In the genomic region with DNA sequence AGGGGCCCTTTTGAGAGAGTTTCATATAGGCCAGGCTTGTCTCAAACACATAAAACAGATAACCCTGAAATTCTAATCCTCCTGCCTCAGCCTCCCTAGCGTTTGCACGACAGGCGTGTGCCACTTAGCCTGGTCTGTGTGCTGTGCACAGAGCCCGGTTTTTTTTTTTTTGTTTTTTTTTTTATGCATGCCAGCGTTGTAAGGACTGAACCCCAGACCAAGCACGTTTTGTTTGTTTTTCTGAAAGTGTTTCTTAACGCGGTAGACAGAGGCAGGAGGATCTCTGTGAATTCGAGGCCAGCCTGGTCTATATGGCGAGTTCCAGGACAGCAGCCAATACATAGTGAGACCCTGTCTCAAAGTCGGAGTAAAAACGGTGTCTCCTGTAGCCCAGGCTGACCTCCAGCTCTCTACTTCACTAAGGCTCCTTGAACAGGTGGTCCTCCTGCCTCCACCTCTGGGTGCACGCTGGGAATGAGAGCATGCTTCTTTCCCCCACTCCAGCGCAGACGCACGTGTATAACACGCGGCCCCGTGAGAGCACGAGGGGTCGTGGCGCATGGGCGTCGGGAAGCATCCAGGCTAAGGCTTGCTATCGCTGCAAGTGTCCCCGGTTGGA, we compare ENCODE assay signal across 7 mouse cellular contexts. TPM values are rescaled to one million over a fixed set of nuclear protein-coding genes. Genes with fewer than 3 reads are reported as not detected.
DNase-seq lines count a peak whose midpoint lies in the region; ATAC-seq and TF ChIP-seq lines count a peak whose summit lies in the region.

A gene (minus strand): TSS at position 124 of the 619 bp plus-strand sequence.

- no peak for TF ChIP-seq POLR2A in testis, adult 2 months (IDR thresholded peaks at IDR 0.05; ENCODE audit: control insufficient read depth, low read depth, low read length)

- DNase-seq in testis, postnatal 10 days (ENCODE audit: low spot score) = no peak
- DNase-seq in left cerebral cortex, postnatal 25 days (ENCODE audit: low spot score in 2 of 2) = no peak
- DNase-seq in ovary, postnatal 36 days (ENCODE audit: low spot score) = no peak

- peak within 1 kb of the TSS; percentile 83 for H3K4me3 ChIP-seq in testis, adult 2 months (ENCODE audit: control insufficient read depth, low read depth, low read length)
- H3K4me3 ChIP-seq in embryonic facial prominence, embryonic 12.5 days = peak within 1 kb of the TSS; percentile 74
- peak within 1 kb of the TSS; percentile 64 to 94 for H3K4me3 ChIP-seq in heart, embryonic 14.5 days (ENCODE audit: control insufficient read depth in 1 of 2, insufficient read depth in 1 of 2, low read depth in 1 of 2, low read length in 2 of 2)
- peak within 1 kb of the TSS; percentile 82 for H3K4me3 ChIP-seq in neural tube, embryonic 12.5 days

- peak; percentile 1; the same call in 1 of the 2 replicates for ATAC-seq in embryonic facial prominence, embryonic 12.5 days (ENCODE audit: insufficient number of reproducible peaks, insufficient read depth, low FRiP score, low TSS enrichment)
- ATAC-seq in heart, embryonic 14.5 days (ENCODE audit: insufficient number of reproducible peaks, insufficient read depth, low FRiP score, low read depth) = no peak; the same call in 1 of the 2 replicates
- ATAC-seq in neural tube, embryonic 12.5 days (ENCODE audit: low FRiP score, low read depth) = no peak; the same call in 1 of the 2 replicates

- H3K36me3 ChIP-seq in testis, adult 2 months (ENCODE audit: control insufficient read depth, insufficient read depth, low read length) = no peaks in the 10 kb centered on the region
- H3K36me3 ChIP-seq in embryonic facial prominence, embryonic 12.5 days = 0 out of 2 replicates have a peak, but pooled peaks cover 5% of the 10 kb centered on the region
- no peaks in the 10 kb centered on the region for H3K36me3 ChIP-seq in heart, embryonic 14.5 days (ENCODE audit: control insufficient read depth, insufficient read depth, low read length)
- H3K36me3 ChIP-seq in neural tube, embryonic 12.5 days = no peaks in the 10 kb centered on the region

- H3K4me1 ChIP-seq in testis, adult 2 months (ENCODE audit: control insufficient read depth, insufficient read depth, low read length) = peaks cover 37% of the 10 kb centered on the region
- H3K4me1 ChIP-seq in embryonic facial prominence, embryonic 12.5 days = peaks cover 40% of the 10 kb centered on the region
- H3K4me1 ChIP-seq in heart, embryonic 14.5 days (ENCODE audit: control insufficient read depth in 2 of 2, insufficient read depth in 2 of 2, low read length in 2 of 2) = peaks cover 20 to 26% of the 10 kb centered on the region in 2 experiments; a peak in 3 of 4 replicates
- H3K4me1 ChIP-seq in neural tube, embryonic 12.5 days = peaks cover 70% of the 10 kb centered on the region

- H3K4me2 ChIP-seq in embryonic facial prominence, embryonic 12.5 days (replicated peaks) = peak within 1 kb of the TSS; percentile 87
- peak within 1 kb of the TSS; percentile 99 for H3K4me2 ChIP-seq in heart, embryonic 14.5 days (ENCODE audit: low read length)
- peak within 1 kb of the TSS; percentile 81 for H3K4me2 ChIP-seq in neural tube, embryonic 12.5 days (replicated peaks)

- no peak for TF ChIP-seq CTCF in testis, adult 2 months (IDR thresholded peaks at IDR 0.05; ENCODE audit: control insufficient read depth, insufficient read depth, insufficient replicate concordance, low read depth, low read length)

- H3K9me3 ChIP-seq in embryonic facial prominence, embryonic 12.5 days = no peaks in the 10 kb centered on the region
- no peaks in the 10 kb centered on the region for H3K9me3 ChIP-seq in heart, embryonic 14.5 days (ENCODE audit: control insufficient read depth, low read length)
- H3K9me3 ChIP-seq in neural tube, embryonic 12.5 days = no peaks in the 10 kb centered on the region

- intact Hi-C loops in left cerebral cortex, postnatal 25 days (cut with DNase I) = loop anchor here (1.0 kb wide), 1 partner anchor 15 kb away; a partner anchor contains a TSS

- 5% methylated on average over 26 of the region's 26 CpGs for WGBS in embryonic facial prominence, embryonic 12.5 days
- 4% methylated on average over 26 of the region's 26 CpGs for WGBS in heart, embryonic 14.5 days
- WGBS in neural tube, embryonic 12.5 days = 6% methylated on average over 26 of the region's 26 CpGs

- peak within 1 kb of the TSS; percentile 93 for H3K27ac ChIP-seq in testis, adult 2 months (ENCODE audit: control insufficient read depth, insufficient read depth, low read depth, low read length)
- H3K27ac ChIP-seq in embryonic facial prominence, embryonic 12.5 days = peak within 1 kb of the TSS; percentile 98
- peak within 1 kb of the TSS; percentile 94 to 98 for H3K27ac ChIP-seq in heart, embryonic 14.5 days (replicated peaks in 1 of 2; ENCODE audit: control insufficient read depth in 1 of 2, insufficient read depth in 1 of 2, low read depth in 2 of 2, low read length in 2 of 2)
- peak within 1 kb of the TSS; percentile 90 for H3K27ac ChIP-seq in neural tube, embryonic 12.5 days

- H3K9ac ChIP-seq in embryonic facial prominence, embryonic 12.5 days = peak within 1 kb of the TSS; percentile 85
- peak within 1 kb of the TSS; percentile 82 for H3K9ac ChIP-seq in heart, embryonic 14.5 days (ENCODE audit: low read length)
- peak within 1 kb of the TSS; percentile 84 for H3K9ac ChIP-seq in neural tube, embryonic 12.5 days

- no peaks in the 10 kb centered on the region for H3K27me3 ChIP-seq in testis, adult 2 months (ENCODE audit: control insufficient read depth, insufficient read depth, low read length)
- H3K27me3 ChIP-seq in embryonic facial prominence, embryonic 12.5 days = no peaks in the 10 kb centered on the region
- H3K27me3 ChIP-seq in heart, embryonic 14.5 days (ENCODE audit: control insufficient read depth, insufficient read depth, low read length) = no peaks in the 10 kb centered on the region
- no peaks in the 10 kb centered on the region for H3K27me3 ChIP-seq in neural tube, embryonic 12.5 days (replicated peaks)

RNA-seq across cellular contexts. Expression of the gene that starts here (rescaled TPM):
- 35.6 and 38.9 TPM in 2 replicates for polyA plus RNA-seq in testis, adult 2 months (2012; rRNA removed)
- polyA plus RNA-seq in embryonic facial prominence, embryonic 12.5 days (2016; fragmentation: Nextera tagmentation; extraction: Ambion mirVana) = 134 and 142 TPM in 2 replicates
- polyA plus RNA-seq in heart, embryonic 14.5 days (2014; fragmentation: Nextera tagmentation; extraction: Ambion mirVana) = 83.7 and 85.8 TPM in 2 replicates
- 100 to 1,000 TPM; 242 to 257 TPM for total RNA-seq in left cerebral cortex, postnatal 25 days (2021)
- 139 and 144 TPM in 2 replicates for polyA plus RNA-seq in neural tube, embryonic 12.5 days (2016; fragmentation: Nextera tagmentation; extraction: Ambion mirVana)
